In the genomic region with DNA sequence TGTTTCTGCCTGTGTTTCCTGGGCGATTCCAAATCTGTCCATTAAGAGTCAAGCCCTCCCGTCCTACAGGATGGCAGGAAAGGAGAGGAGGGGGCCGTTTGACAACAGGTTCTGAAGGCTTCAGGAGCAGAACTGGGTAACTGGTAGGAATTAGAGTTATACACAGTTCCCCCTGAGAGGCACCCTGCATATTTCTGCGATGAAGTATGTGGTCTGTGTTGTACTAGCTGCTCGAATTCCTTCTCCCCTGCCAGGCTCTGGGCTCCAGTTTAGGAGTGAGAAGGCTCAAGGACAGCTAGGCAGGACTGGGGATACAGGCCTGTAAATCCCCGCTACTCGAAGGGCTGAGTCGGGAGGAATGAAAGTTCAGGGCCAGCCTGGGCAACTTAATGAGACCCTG, we compare ENCODE assay signal across 8 mouse cellular contexts. TPM values are rescaled to one million over a fixed set of nuclear protein-coding genes. Genes with fewer than 3 reads are reported as not detected.
DNase-seq lines count a peak whose midpoint lies in the region; ATAC-seq and TF ChIP-seq lines count a peak whose summit lies in the region.

No protein-coding gene starts in this region.

- H3K4me2 ChIP-seq in intestine, postnatal 0 days (replicated peaks; ENCODE audit: low read depth) = no peak overlapping the region
- H3K4me2 ChIP-seq in stomach, embryonic 15.5 days = peak overlapping the region; percentile 23; the same call in 1 of the 2 replicates

- no peak overlapping the region for H3K9ac ChIP-seq in intestine, postnatal 0 days (ENCODE audit: low read depth, low read length)
- no peak overlapping the region for H3K9ac ChIP-seq in stomach, embryonic 15.5 days

- peak; percentile 80 to 84 for DNase-seq in adrenal gland, adult (ENCODE audit: inconsistent age in 2 of 2, low spot score in 1 of 2)
- DNase-seq in adrenal gland, adult 18-20 months (ENCODE audit: low spot score in 2 of 2) = no peak
- DNase-seq in thymus, postnatal 14 days = peak; percentile 16
- DNase-seq in thymus, postnatal 10 days (ENCODE audit: low spot score in 2 of 2) = no peak
- DNase-seq in left cerebral cortex, adult 11 months (ENCODE audit: low spot score) = no peak
- DNase-seq in natural killer cell, adult 2 months (ENCODE audit: low spot score in 2 of 2) = no peak

- H3K27me3 ChIP-seq in intestine, postnatal 0 days (replicated peaks; ENCODE audit: control insufficient read depth, insufficient read depth, low read length) = no peaks in the 10 kb centered on the region
- no peaks in the 10 kb centered on the region for H3K27me3 ChIP-seq in stomach, embryonic 15.5 days (replicated peaks)

- 0 out of 2 replicates have a peak, but pooled peaks cover 3% of the 10 kb centered on the region for H3K36me3 ChIP-seq in intestine, postnatal 0 days (ENCODE audit: control insufficient read depth, insufficient read depth)
- no peaks in the 10 kb centered on the region for H3K36me3 ChIP-seq in stomach, embryonic 15.5 days

- WGBS in intestine, postnatal 0 days = 28% methylated on average over 8 of the region's 8 CpGs
- 19% methylated on average over 8 of the region's 8 CpGs for WGBS in stomach, embryonic 15.5 days

- no peak for ATAC-seq in intestine, postnatal 0 days
- ATAC-seq in stomach, embryonic 15.5 days (ENCODE audit: insufficient read depth, low FRiP score, low read depth) = peak; percentile 21; the same call in 1 of the 2 replicates

- H3K4me3 ChIP-seq in intestine, postnatal 0 days (ENCODE audit: low read depth, low read length) = no peak overlapping the region
- no peak overlapping the region for H3K4me3 ChIP-seq in stomach, embryonic 15.5 days (replicated peaks)

- no peak for TF ChIP-seq CTCF in intestine, postnatal 0 days (IDR thresholded peaks at IDR 0.05; ENCODE audit: low read depth)

- H3K9me3 ChIP-seq in intestine, postnatal 0 days (ENCODE audit: control insufficient read depth) = no peaks in the 10 kb centered on the region
- no peaks in the 10 kb centered on the region for H3K9me3 ChIP-seq in stomach, embryonic 15.5 days

- peaks cover 23% of the 10 kb centered on the region for H3K4me1 ChIP-seq in intestine, postnatal 0 days (replicated peaks; ENCODE audit: control insufficient read depth, insufficient read depth, low read length)
- H3K4me1 ChIP-seq in stomach, embryonic 15.5 days = peaks cover 59% of the 10 kb centered on the region

- peak overlapping the region; percentile 52 for H3K27ac ChIP-seq in intestine, postnatal 0 days (ENCODE audit: low read depth, low read length)
- H3K27ac ChIP-seq in stomach, embryonic 15.5 days = peak overlapping the region; percentile 95

RNA-seq across cellular contexts. Expression of gene Ccnd3, which starts 13.4 kb away (rescaled TPM):
- 100 to 1,000 TPM; 328 to 506 TPM for total RNA-seq in adrenal gland, adult 18-20 months (2021)
- polyA plus RNA-seq in intestine, postnatal 0 days (2015; fragmentation: Nextera tagmentation; extraction: Ambion mirVana) = 175 and 180 TPM in 2 replicates
- 391 and 408 TPM in 2 replicates for polyA plus RNA-seq in stomach, embryonic 15.5 days (2015; fragmentation: Nextera tagmentation; extraction: Ambion mirVana)

RNA-seq across cellular contexts. Expression of gene Taf8, which starts 16.1 kb away (rescaled TPM):
- 10 to 100 TPM; 16.4 to 19.9 TPM for total RNA-seq in adrenal gland, adult 18-20 months (2021)
- polyA plus RNA-seq in intestine, postnatal 0 days (2015; fragmentation: Nextera tagmentation; extraction: Ambion mirVana) = 8.3 and 9.2 TPM in 2 replicates
- polyA plus RNA-seq in stomach, embryonic 15.5 days (2015; fragmentation: Nextera tagmentation; extraction: Ambion mirVana) = 23.3 and 25.2 TPM in 2 replicates

Comparison
In these comparisons a context has a peak if more than half of its experiments do, and no peak if none do; other contexts are left out.
1. DNase-seq: peak in adrenal gland, adult (2 of 2) and thymus, postnatal 14 days (single experiment); none in adrenal gland, adult 18-20 months (0 of 2), thymus, postnatal 10 days (0 of 2), left cerebral cortex, adult 11 months (single experiment) and natural killer cell, adult 2 months (0 of 2).